ENCODE assay signal across 16 mouse cellular contexts in the genomic region with DNA sequence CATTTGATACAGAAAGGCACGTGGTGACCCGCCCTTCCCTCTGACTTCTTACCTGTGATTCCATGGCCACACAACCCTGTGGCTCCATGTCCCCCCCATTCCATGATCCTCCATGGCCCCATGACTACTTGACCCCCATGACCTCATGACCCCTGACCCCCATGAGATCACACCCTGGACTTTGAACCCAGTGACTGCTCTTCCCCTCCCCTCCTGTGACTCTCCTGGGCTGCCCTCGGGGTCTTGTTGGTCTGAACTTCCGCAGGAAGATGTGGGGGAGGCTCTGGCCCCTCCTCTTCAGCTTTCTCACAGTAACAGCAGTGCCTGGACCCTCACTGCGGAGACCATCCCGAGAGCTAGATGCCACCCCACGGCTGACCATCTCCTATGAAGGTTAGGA. TPM values are rescaled to one million over a fixed set of nuclear protein-coding genes. Genes with fewer than 3 reads are reported as not detected.
DNase-seq lines count a peak whose midpoint lies in the region; ATAC-seq lines count a peak whose summit lies in the region.
"Had no signal": no experiment of that assay in that cellular context is flagged by ENCODE, and none has a peak within 500 bp of the region (broad histone marks: within the 10 kb centered on the region; RNA-seq: fewer than 3 reads in every experiment).

No protein-coding gene starts in this region.

- H3K4me2 ChIP-seq in heart, embryonic 16.5 days (ENCODE audit: low read depth, low read length): 0 out of 2 replicates have a peak overlapping the region, but pooled peaks have one; percentile 9
- H3K4me2 ChIP-seq in liver, embryonic 11.5 days: no peak overlapping the region
- H3K4me2 ChIP-seq in forebrain, embryonic 14.5 days (ENCODE audit: low read length): no peak overlapping the region
- H3K4me2 ChIP-seq: embryonic facial prominence, embryonic 13.5 days had no signal

- peaks cover 14% of the 10 kb centered on the region for H3K4me1 ChIP-seq in heart, embryonic 16.5 days (ENCODE audit: control insufficient read depth, insufficient read depth, low read length)
- H3K4me1 ChIP-seq in liver, embryonic 11.5 days (replicated peaks; ENCODE audit: control insufficient read depth, insufficient read depth, low read length): peaks cover 13% of the 10 kb centered on the region
- peaks cover 56% of the 10 kb centered on the region for H3K4me1 ChIP-seq in embryonic facial prominence, embryonic 10.5 days
- peaks cover 7% of the 10 kb centered on the region for H3K4me1 ChIP-seq in forebrain, embryonic 14.5 days (ENCODE audit: control insufficient read depth, insufficient read depth, low read length)

- H3K9ac ChIP-seq in heart, embryonic 16.5 days (ENCODE audit: low read length): no peak overlapping the region
- H3K9ac ChIP-seq in liver, embryonic 11.5 days (ENCODE audit: low read depth, low read length): no peak overlapping the region
- no peak overlapping the region for H3K9ac ChIP-seq in forebrain, embryonic 14.5 days (ENCODE audit: low read length)
- H3K9ac ChIP-seq: embryonic facial prominence, embryonic 13.5 days; liver, embryonic 15.5 days had no signal

- no peaks in the 10 kb centered on the region for H3K27me3 ChIP-seq in heart, embryonic 16.5 days (ENCODE audit: control insufficient read depth, insufficient read depth, low read length)
- peaks cover 19% of the 10 kb centered on the region for H3K27me3 ChIP-seq in liver, embryonic 11.5 days (replicated peaks; ENCODE audit: control insufficient read depth, insufficient read depth, low read length)
- H3K27me3 ChIP-seq in embryonic facial prominence, embryonic 10.5 days (replicated peaks; ENCODE audit: low read depth, poor library complexity, severe bottlenecking): 0 out of 2 replicates have a peak, but pooled peaks cover 11% of the 10 kb centered on the region
- H3K27me3 ChIP-seq in forebrain, embryonic 14.5 days (replicated peaks; ENCODE audit: control insufficient read depth, insufficient read depth, low read length): no peaks in the 10 kb centered on the region
- H3K27me3 ChIP-seq: embryonic facial prominence, embryonic 13.5 days had no signal

- ATAC-seq in heart, embryonic 16.5 days (replicated peaks; ENCODE audit: extremely low read depth, insufficient read depth, low FRiP score): no peak
- ATAC-seq in liver, embryonic 11.5 days (replicated peaks; ENCODE audit: low FRiP score): no peak
- no peak for ATAC-seq in forebrain, embryonic 14.5 days
- ATAC-seq: activated CD4-positive, CD25-positive, alpha-beta regulatory T cell, adult 4 months had no signal

- DNase-seq in heart, postnatal 4 days: no peak
- peak; percentile 30 for DNase-seq in liver, embryonic 11.5 days (ENCODE audit: low spot score)
- DNase-seq in liver: no peak
- no peak for DNase-seq in embryonic facial prominence, embryonic 10.5 days (ENCODE audit: low spot score)
- DNase-seq in thymus, postnatal 36 days: peak; percentile 27 to 39
- DNase-seq in right cerebral cortex, adult 2 months (ENCODE audit: low spot score in 2 of 2): no peak
- DNase-seq in forebrain, embryonic 14.5 days (ENCODE audit: low spot score): no peak
- DNase-seq: adrenal gland, postnatal 25 days; cerebellum, postnatal 36 days; lung, postnatal 14 days had no signal

- no peaks in the 10 kb centered on the region for H3K36me3 ChIP-seq in heart, embryonic 16.5 days (ENCODE audit: control insufficient read depth, insufficient read depth)
- no peaks in the 10 kb centered on the region; the same call in 1 of the 2 replicates for H3K36me3 ChIP-seq in liver, embryonic 11.5 days (ENCODE audit: control insufficient read depth, insufficient read depth, low read length)
- H3K36me3 ChIP-seq in embryonic facial prominence, embryonic 10.5 days (replicated peaks): peaks cover 23% of the 10 kb centered on the region
- H3K36me3 ChIP-seq in forebrain, embryonic 14.5 days (ENCODE audit: control insufficient read depth, insufficient read depth, low read length): peaks cover 28% of the 10 kb centered on the region

- no peaks in the 10 kb centered on the region for H3K9me3 ChIP-seq in heart, embryonic 16.5 days (replicated peaks; ENCODE audit: control insufficient read depth, low read length)
- H3K9me3 ChIP-seq in liver, embryonic 11.5 days (ENCODE audit: control insufficient read depth, low read length): no peaks in the 10 kb centered on the region
- H3K9me3 ChIP-seq in embryonic facial prominence, embryonic 10.5 days: no peaks in the 10 kb centered on the region
- H3K9me3 ChIP-seq in forebrain, embryonic 14.5 days (replicated peaks; ENCODE audit: control insufficient read depth, low read length): no peaks in the 10 kb centered on the region
- H3K9me3 ChIP-seq: embryonic facial prominence, embryonic 13.5 days; liver, embryonic 15.5 days; midbrain, embryonic 10.5 days had no signal

- no peak overlapping the region for H3K4me3 ChIP-seq in heart, embryonic 16.5 days (ENCODE audit: low read length)
- no peak overlapping the region for H3K4me3 ChIP-seq in liver, embryonic 11.5 days (ENCODE audit: low read depth, low read length)
- peak overlapping the region; percentile 17 for H3K4me3 ChIP-seq in embryonic facial prominence, embryonic 10.5 days
- no peak overlapping the region for H3K4me3 ChIP-seq in forebrain, embryonic 14.5 days (ENCODE audit: low read depth, low read length)
- H3K4me3 ChIP-seq: embryonic facial prominence, embryonic 13.5 days; liver, embryonic 15.5 days; midbrain, embryonic 10.5 days had no signal

- WGBS in heart, embryonic 16.5 days: 45% methylated on average over 7 of the region's 7 CpGs
- 27% methylated on average over 7 of the region's 7 CpGs for WGBS in liver, embryonic 11.5 days
- WGBS in embryonic facial prominence, embryonic 10.5 days: 36% methylated on average over 7 of the region's 7 CpGs
- WGBS in forebrain, embryonic 14.5 days: 65% methylated on average over 7 of the region's 7 CpGs

- H3K27ac ChIP-seq in heart, embryonic 16.5 days (ENCODE audit: low read length): no peak overlapping the region
- no peak overlapping the region for H3K27ac ChIP-seq in liver, embryonic 11.5 days (ENCODE audit: low read depth, low read length)
- peak overlapping the region; percentile 44 for H3K27ac ChIP-seq in embryonic facial prominence, embryonic 10.5 days (replicated peaks)
- no peak overlapping the region for H3K27ac ChIP-seq in forebrain, embryonic 14.5 days (ENCODE audit: low read depth, low read length)
- H3K27ac ChIP-seq: embryonic facial prominence, embryonic 13.5 days; midbrain, embryonic 10.5 days had no signal

RNA-seq across cellular contexts. Expression of a gene that starts 3.3 kb away (rescaled TPM):
- 0.79 and 0.94 TPM in 2 replicates for polyA plus RNA-seq in heart, embryonic 16.5 days (2015; fragmentation: Nextera tagmentation; extraction: Ambion mirVana)
- total RNA-seq in heart, postnatal 4 days (2021): 1 to 10 TPM; 1.2 to 2.0 TPM
- polyA plus RNA-seq in liver, embryonic 11.5 days (2014; fragmentation: Nextera tagmentation; extraction: Ambion mirVana): 4.7 and 4.9 TPM in 2 replicates
- 3.7 and 4.8 TPM in 2 replicates for polyA plus RNA-seq in embryonic facial prominence, embryonic 10.5 days (2016; fragmentation: Nextera tagmentation; extraction: Ambion mirVana)
- 11.0 and 11.3 TPM in 2 replicates for polyA plus RNA-seq in forebrain, embryonic 14.5 days (2014; fragmentation: Nextera tagmentation; extraction: Ambion mirVana)

RNA-seq across cellular contexts. Expression of a gene that starts 13.2 kb away (rescaled TPM):
- 23.2 and 24.5 TPM in 2 replicates for polyA plus RNA-seq in heart, embryonic 16.5 days (2015; fragmentation: Nextera tagmentation; extraction: Ambion mirVana)
- 10 to 100 TPM; 12.3 to 14.4 TPM for total RNA-seq in heart, postnatal 4 days (2021)
- polyA plus RNA-seq in liver, embryonic 11.5 days (2014; fragmentation: Nextera tagmentation; extraction: Ambion mirVana): 24.9 and 25.1 TPM in 2 replicates
- 40.9 and 41.8 TPM in 2 replicates for polyA plus RNA-seq in embryonic facial prominence, embryonic 10.5 days (2016; fragmentation: Nextera tagmentation; extraction: Ambion mirVana)
- 10.6 and 11.6 TPM in 2 replicates for polyA plus RNA-seq in forebrain, embryonic 14.5 days (2014; fragmentation: Nextera tagmentation; extraction: Ambion mirVana)

RNA-seq across cellular contexts. Expression of a gene that starts 14.0 kb away (rescaled TPM):
- polyA plus RNA-seq in heart, embryonic 16.5 days (2015; fragmentation: Nextera tagmentation; extraction: Ambion mirVana): 64.4 and 68.6 TPM in 2 replicates
- 10 to 100 TPM; 45.3 to 45.5 TPM for total RNA-seq in heart, postnatal 4 days (2021)
- 62.2 and 65.3 TPM in 2 replicates for polyA plus RNA-seq in liver, embryonic 11.5 days (2014; fragmentation: Nextera tagmentation; extraction: Ambion mirVana)
- polyA plus RNA-seq in embryonic facial prominence, embryonic 10.5 days (2016; fragmentation: Nextera tagmentation; extraction: Ambion mirVana): 70.6 and 74.8 TPM in 2 replicates
- polyA plus RNA-seq in forebrain, embryonic 14.5 days (2014; fragmentation: Nextera tagmentation; extraction: Ambion mirVana): 67.1 and 68.4 TPM in 2 replicates

RNA-seq across cellular contexts. Expression of a gene that starts 22.0 kb away (rescaled TPM):
- 38.0 and 45.8 TPM in 2 replicates for polyA plus RNA-seq in heart, embryonic 16.5 days (2015; fragmentation: Nextera tagmentation; extraction: Ambion mirVana)
- 10 to 100 TPM; 52.6 to 68.0 TPM for total RNA-seq in heart, postnatal 4 days (2021)
- 28.6 and 31.4 TPM in 2 replicates for polyA plus RNA-seq in liver, embryonic 11.5 days (2014; fragmentation: Nextera tagmentation; extraction: Ambion mirVana)
- polyA plus RNA-seq in embryonic facial prominence, embryonic 10.5 days (2016; fragmentation: Nextera tagmentation; extraction: Ambion mirVana): 69.8 and 75.0 TPM in 2 replicates
- 15.3 and 17.2 TPM in 2 replicates for polyA plus RNA-seq in forebrain, embryonic 14.5 days (2014; fragmentation: Nextera tagmentation; extraction: Ambion mirVana)
- total RNA-seq: monocyte, adult 5-6 weeks had no signal

RNA-seq across cellular contexts. Expression of a gene that starts 53.3 kb away (rescaled TPM):
- 0.14 and 0.25 TPM in 2 replicates for polyA plus RNA-seq in heart, embryonic 16.5 days (2015; fragmentation: Nextera tagmentation; extraction: Ambion mirVana)
- total RNA-seq in heart, postnatal 4 days (2021): not detected
- polyA plus RNA-seq in liver, embryonic 11.5 days (2014; fragmentation: Nextera tagmentation; extraction: Ambion mirVana): 0.09 TPM in 1 of 2 replicates, not detected in the other
- polyA plus RNA-seq in embryonic facial prominence, embryonic 10.5 days (2016; fragmentation: Nextera tagmentation; extraction: Ambion mirVana): 0.27 and 0.65 TPM in 2 replicates
- 1.1 and 1.8 TPM in 2 replicates for polyA plus RNA-seq in forebrain, embryonic 14.5 days (2014; fragmentation: Nextera tagmentation; extraction: Ambion mirVana)
- total RNA-seq: monocyte, adult 5-6 weeks had no signal
- polyA plus RNA-seq: liver, embryonic 15.5 days had no signal

Comparison
In these comparisons a context has a peak if more than half of its experiments do, and no peak if none do; other contexts are left out.
1. DNase-seq: peak in liver, embryonic 11.5 days (single experiment) and thymus, postnatal 36 days (2 of 2); none in heart, postnatal 4 days (single experiment), liver (single experiment), embryonic facial prominence, embryonic 10.5 days (single experiment), right cerebral cortex, adult 2 months (0 of 2) and forebrain, embryonic 14.5 days (single experiment).